Mouse (Mus musculus) limb, embryonic 11.5 days (tissue): ENCODE results near the gene Psmb2. TPM values are rescaled to one million over a fixed set of nuclear protein-coding genes. Genes with fewer than 3 reads are reported as not detected.

Experiments used
- polyA plus RNA-seq: library from polyadenylated mRNA; unstranded; fragments of >200 nt; fragmentation: Nextera tagmentation; extraction: Ambion mirVana; gene quantifications from 2 replicates; pipeline ENCODE4 v1.2.1, GENCODE M21; 2014

Gene Psmb2
- polyA plus RNA-seq, 1 experiment from 2014 or later, result 572 TPM

Other genes with a start within 250 kb of the Psmb2 start
- gene Ago3, start 248.1 kb upstream of the Psmb2 start, polyA plus RNA-seq, result 11.9 and 14.8 TPM in 2 replicates
- 7.8 and 8.7 TPM in 2 replicates for gene Ago1, start 209.0 kb upstream of the Psmb2 start, polyA plus RNA-seq
- 1.2 and 1.7 TPM in 2 replicates for gene Ago4, start 144.2 kb upstream of the Psmb2 start, polyA plus RNA-seq
- 67.4 and 71.1 TPM in 2 replicates for gene Clspn, start 120.7 kb upstream of the Psmb2 start, polyA plus RNA-seq
- gene 5730409E04Rik, start 67.8 kb upstream of the Psmb2 start, polyA plus RNA-seq, result 1.6 and 2.2 TPM in 2 replicates
- not detected in 2 replicates for gene Tfap2e, start 58.6 kb downstream of the Psmb2 start, polyA plus RNA-seq
- gene Ncdn, start 75.8 kb downstream of the Psmb2 start, polyA plus RNA-seq, result 25.7 and 28.9 TPM in 2 replicates
- 18.9 and 20.2 TPM in 2 replicates for gene AU040320, start 75.9 kb downstream of the Psmb2 start, polyA plus RNA-seq